Mouse (Mus musculus) layer of hippocampus, adult 9-10 months (tissue): ENCODE measurements around the gene Txk.

Experiments used
- DNase-seq: peaks from one replicate; pipeline ENCODE4 v3.0.0; 2022; ENCODE audit warnings: low spot score

The Txk gene

DNA sequence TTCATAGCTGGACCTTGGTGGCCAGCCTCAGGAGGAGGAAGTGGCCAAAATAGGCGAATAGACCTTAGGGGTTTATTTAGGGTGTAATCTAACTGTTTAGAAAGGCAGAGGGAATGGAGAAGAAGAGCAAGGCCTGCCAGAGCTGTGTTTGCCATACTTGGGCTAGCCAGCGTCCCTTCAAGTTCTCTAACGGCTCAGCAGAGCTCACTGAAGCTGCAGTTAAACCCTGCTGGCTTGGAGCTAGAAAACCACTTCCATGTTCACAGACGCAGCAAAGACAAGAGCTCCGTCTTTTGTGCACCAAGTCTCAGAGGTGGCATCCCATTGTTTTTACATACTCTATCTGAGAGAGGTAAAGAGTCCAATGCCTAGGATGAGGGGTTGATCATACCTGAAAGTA, 2.4 kb downstream of the Txk start:
- DNase-seq: no peak

DNA sequence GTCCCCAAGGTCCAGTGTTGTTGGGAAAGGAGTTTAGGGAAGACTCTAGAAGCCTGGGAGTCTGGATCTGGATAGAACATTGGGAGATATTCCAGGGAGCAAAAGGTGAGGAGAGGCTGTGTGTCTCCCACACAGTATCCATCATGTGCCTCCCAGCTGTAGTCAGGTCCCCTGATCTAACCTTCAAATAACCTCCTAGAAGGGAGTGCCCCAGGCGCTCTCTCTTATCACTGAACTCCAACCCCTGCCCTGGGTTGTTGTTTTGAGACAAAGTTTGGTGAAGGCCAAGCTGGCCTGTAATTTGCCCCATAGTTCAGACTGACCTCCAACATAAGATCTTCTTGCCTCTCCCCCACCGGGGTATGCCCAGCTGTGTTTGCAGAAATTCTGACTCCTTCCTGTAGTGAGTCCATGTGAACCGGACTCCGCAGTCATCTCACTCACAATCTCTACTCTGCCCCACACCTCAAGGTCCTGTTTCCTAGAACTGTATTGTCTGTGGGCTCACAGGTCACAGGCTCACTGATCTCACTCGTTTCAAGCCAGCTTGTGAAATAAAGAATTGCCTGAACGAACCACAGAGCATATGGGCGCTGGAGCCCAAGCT, 3.8 kb downstream of the Txk start:
- DNase-seq: no peak

DNA sequence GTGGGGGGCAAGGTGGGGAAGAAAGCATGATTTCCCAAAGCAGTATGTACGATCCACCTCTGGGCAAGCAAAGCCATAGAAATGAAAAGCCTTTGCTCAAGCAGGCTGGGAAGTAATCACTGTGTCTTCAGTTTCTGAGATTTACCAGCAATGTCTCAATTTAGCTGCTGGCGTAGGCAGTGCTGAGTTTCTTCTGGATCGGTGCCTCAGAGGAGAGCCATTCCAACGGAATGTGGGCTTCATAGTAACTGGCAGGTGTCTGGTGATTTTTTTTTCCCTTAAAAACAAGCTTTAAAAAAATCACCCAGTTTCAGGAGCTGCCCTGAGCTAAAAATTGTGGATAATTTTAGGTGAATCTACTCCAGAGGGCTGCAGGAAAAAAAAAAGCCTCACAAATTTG, 5.2 kb downstream of the Txk start:
- no peak for DNase-seq

- no peak for DNase-seq
Measured at GRCm38 (mm10) chr5:72746461-72746860, 6.1 kb downstream of the Txk start.

DNA sequence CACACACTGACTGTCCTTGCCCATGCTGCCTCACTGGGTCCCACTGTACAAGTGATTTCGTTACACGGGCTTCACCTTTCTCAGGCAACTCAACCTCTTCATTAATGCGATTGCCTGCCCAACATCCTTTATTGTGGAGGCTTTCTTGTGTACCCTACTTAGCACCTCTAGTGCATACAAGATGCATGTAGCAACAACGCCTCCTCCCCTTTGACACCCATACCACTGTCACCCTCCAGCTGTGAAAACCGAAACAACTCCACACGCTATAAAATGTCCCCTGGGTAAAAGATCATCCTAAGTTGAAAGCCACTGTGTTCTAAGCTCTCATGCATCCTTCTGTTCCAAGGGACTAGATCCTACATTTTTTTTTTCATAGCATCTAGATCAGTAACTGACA, 9.5 kb downstream of the Txk start:
- no peak for DNase-seq

DNA sequence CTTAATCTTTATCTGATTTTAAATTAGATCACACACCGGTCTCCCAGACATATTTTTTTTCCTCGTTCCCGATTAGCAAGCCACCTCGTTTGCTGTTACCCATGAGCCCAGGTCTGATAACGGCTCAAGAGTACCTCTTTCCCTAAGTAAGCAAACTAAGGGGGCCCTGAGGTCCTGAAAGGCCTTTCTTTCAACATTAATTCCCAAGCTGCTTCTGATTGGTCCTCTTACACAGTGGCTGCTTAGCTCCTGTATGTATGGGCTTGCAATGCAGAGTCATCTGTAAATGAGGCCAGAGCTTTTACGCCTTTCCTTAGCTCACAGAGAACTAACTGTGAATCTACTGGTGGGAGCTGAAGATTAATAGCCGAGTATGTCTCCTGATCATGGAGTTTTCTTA, 15.7 kb downstream of the Txk start:
- no peak for DNase-seq

GRCm38 (mm10) chr5:72736437-72736836, 16.1 kb downstream of the Txk start:
- no peak for DNase-seq

GRCm38 (mm10) chr5:72735763-72736162, 16.8 kb downstream of the Txk start:
- DNase-seq: no peak

- no peak for DNase-seq
Measured at GRCm38 (mm10) chr5:72732885-72733284, 19.7 kb downstream of the Txk start.

GRCm38 (mm10) chr5:72725404-72725803, 27.2 kb downstream of the Txk start:
- DNase-seq: no peak

GRCm38 (mm10) chr5:72723429-72723828, 29.1 kb downstream of the Txk start:
- no peak for DNase-seq

GRCm38 (mm10) chr5:72720587-72720986, 32.0 kb downstream of the Txk start:
- DNase-seq: no peak

DNA sequence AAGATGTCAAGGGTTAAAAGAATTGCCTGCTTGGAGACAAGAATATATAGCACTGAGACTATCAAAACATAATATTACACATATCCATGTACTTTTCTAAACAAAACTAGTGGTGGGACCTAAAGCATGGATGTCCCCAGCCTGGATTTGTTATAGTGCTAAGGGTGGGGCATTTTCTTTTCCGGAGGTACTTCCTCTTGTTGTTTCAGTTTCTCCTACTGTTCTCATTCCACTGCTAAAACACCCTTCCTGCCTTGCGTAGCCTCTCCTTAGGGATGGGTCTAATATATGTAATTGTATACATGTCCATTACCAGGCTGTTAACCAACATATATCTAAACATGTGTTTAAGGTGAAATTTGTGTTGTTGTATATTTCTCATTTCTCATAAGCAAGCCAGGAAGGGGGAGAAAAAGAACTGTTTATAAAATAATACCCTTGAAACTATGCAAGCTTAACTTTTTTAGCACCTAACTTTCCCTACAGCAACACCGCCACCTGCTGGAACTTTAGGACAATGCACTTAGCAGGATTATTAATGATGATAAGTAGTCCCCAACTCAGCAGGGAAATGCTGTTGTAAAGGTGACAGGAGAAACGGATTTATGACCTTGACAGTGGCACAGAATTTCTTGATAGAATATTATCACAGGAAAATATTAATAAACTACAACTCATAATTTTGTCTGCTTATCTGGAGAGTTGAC, 41.9 kb downstream of the Txk start:
- peak; percentile 50 for DNase-seq

DNA sequence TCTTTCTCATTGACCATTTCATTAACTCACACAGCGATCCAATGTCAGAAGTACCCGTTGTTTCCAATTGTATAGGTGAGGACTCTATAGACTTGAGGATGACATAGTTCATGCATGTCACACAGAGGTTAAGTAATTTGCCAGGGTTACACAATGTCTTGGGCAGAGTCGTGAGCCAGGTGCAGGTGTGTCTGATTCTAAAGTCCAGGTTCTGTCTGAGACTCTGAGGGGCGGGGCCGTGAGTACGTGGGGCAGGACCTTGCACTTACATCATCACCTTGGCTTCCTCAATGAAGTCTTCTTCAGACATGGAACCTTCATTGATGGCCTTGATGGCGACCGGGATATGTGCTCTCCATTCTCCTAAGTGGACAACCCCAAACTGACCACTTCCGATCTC, 42.6 kb downstream of the Txk start:
- no peak for DNase-seq

DNA sequence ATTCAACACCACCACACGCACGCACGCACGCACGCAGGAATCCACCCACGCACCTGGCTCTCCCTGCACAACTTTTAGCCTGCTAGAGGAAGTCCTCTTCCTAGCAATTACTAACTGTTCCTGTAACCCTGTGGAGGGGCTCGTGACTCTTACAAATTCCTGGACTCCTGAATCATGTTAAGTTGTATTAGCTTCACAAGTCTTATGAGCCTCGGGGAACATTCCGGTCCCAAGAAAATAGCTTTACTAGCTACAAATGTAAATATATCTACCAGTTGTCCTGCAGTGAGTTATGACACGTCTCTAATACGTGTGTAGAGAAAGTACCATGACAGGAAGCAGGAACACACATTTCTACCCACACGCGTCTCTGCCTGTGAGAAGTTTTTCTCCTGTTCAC, 43.1 kb downstream of the Txk start:
- DNase-seq: no peak

DNA sequence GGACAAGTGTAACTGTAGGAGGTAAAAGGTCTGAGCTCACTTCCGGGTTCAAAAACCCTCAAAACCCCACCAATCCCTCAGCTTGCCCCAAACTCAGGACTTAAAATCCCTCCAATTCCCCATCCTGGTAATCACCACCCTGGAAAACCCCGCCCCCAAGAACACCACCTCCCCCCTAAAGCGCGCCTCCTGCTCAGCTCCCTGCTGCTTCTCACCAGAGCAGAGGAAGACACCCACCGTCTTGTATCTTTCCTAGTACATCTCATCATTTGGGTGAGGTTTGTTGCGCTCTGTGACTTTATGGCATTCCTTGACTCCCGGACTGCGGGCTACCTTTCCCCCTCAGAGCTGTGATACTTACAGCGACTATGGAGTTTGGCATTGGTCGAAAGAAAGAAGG, 45.9 kb downstream of the Txk start:
- no peak for DNase-seq

DNA sequence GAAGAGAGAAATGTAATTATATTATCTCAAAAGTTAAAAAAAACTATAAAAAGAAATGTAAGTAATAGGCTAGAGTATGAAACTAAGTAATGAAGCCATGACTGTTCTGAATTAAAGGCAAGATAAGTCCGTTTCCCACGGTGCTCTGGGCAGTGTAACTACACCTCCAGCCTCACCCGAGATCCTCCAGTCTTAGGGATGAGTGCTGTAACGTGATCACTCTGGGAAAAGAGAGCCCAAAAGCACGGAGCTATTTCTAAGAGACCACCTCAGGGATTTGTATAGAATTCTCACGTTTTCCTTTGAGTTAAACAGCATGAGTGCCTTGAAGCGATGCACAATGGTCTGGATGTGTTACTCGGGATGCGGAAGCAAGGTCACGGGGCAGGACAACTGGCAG, 46.5 kb downstream of the Txk start:
- DNase-seq: no peak

DNA sequence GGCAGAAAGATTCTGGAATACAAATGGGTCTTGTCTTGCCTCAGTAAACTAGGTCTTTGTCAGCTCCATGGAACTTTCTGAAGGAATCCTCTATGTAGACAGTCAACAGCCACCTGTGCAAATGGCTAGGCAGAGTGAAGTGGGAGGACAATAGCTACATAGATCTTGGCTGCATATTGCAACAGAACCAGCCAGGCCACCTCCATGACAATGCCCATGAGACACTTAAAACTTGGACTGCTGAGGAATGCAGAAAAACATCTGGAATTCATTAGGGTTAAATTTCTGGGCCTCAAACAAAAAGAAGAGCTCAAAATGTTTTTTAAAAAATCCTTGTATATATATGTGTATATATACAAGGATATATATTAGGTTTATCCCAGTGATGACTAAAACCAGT, 50.4 kb downstream of the Txk start:
- DNase-seq: no peak

- no peak for DNase-seq
Measured at GRCm38 (mm10) chr5:72699500-72699818, 53.1 kb downstream of the Txk start.

DNA sequence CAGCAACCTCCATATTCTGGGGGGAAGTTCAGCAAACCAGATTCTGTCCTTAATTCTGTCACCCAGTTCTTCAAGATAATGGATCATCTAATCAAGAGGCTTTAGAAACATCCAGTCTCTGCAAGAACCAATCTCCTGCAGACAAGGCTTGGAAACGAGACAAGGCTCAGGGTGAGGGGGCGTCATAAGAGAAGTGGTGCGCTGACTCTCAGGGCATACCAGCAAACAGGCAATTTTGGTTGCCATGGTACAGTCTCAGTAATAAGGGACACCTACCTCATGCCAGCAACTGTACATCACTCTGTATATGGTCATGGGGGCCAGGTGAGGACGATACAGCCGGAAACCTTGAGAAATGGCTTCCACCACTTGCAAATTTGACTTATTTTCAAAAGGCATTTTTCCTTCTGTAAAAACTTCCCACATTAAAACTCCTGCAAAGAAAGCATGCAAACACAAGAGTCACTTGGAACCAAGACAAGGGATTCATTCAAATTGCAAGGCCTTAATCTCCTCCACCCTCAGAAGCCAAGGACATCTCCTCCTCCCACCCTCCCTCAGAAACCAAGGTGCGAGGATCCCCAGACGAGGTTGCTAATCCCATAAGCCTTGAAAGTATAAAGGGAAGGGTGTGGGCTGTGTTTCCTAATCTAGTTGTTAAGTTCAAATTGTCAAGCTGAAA, 53.6 kb downstream of the Txk start:
- no peak for DNase-seq

GRCm38 (mm10) chr5:72698343-72698742, 54.2 kb downstream of the Txk start:
- DNase-seq: no peak

DNA sequence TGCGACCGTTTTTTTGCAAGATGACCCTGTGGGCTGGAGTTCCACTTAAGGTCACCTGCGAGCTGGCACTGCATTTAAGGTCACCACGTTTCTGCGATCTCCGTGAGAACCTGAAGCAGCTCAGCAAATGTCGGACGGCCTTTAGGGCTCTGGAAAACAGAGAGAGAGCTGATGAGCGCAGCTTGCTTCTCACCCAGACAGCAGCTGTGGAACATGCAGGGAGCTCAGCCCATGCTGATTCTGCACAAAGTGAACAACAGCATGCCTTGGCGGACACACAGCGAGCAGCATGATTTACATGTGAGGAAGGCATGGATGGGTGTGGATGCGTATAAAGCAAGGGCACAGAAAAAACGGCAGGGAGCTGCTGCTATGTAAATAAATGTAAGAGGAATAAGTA, 56.1 kb downstream of the Txk start:
- peak; percentile 33 for DNase-seq

DNA sequence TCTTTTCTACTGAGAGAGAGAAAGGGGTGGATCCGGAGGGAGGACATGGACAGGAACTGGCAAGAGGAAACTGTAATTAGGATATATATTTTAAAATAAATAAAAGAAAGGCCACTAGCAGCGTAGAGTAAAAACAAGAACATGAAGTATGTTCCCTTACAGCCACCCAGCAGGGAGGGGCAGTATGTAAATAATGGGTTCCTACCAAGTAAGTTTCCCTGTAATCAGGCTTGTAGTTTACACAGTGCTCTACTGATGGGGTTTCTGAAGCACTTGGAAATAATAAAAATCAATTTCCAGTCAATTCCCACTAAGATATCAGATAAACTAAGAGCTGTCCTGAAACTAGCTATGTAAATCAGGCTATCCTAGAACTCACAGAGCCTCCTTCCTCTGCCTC, 57.9 kb downstream of the Txk start:
- no peak for DNase-seq

GRCm38 (mm10) chr5:72690516-72690915, 62.1 kb downstream of the Txk start:
- DNase-seq: no peak
